Mouse (Mus musculus): ENCODE results near the gene Zfp341. TPM values are rescaled to one million over a fixed set of nuclear protein-coding genes. Genes with fewer than 3 reads are reported as not detected.

Zfp341 gene
- polyA plus RNA-seq, 1 experiment from 2014 or later: 1.1 TPM

- Histone ChIP-seq H3K27ac (replicated peaks) (no peak overlapping the region), H3K4me3 (no peak overlapping the region), H3K27me3 (replicated peaks; ENCODE audit: low read depth, poor library complexity, severe bottlenecking) (no peaks in the 10 kb centered on the region), H3K4me1 (no peaks in the 10 kb centered on the region), H3K9me3 (peaks cover 4% of the 10 kb centered on the region; the same call in 1 of the 2 replicates), H3K36me3 (replicated peaks) (peaks cover 38% of the 10 kb centered on the region)
- 78% methylated on average over 5 of the region's 5 CpGs for WGBS
- no peak for DNase-seq (ENCODE audit: low spot score)
These were observed 8.6 kb downstream of the Zfp341 start for GRCm38 (mm10) chr2:154621684-154622083.

GRCm38 (mm10) chr2:154624137-154624536 is 11.0 kb downstream of the Zfp341 start:
- Histone ChIP-seq H3K4me1 (no peaks in the 10 kb centered on the region), H3K9me3 (peaks cover 4% of the 10 kb centered on the region; the same call in 1 of the 2 replicates), H3K4me3 (no peak overlapping the region), H3K36me3 (replicated peaks) (peaks cover 55% of the 10 kb centered on the region), H3K27ac (replicated peaks) (no peak overlapping the region), H3K27me3 (replicated peaks; ENCODE audit: low read depth, poor library complexity, severe bottlenecking) (no peaks in the 10 kb centered on the region)
- DNase-seq (ENCODE audit: low spot score): no peak

GRCm38 (mm10) chr2:154630531-154630930 is 17.4 kb downstream of the Zfp341 start:
- H3K4me1 ChIP-seq: no peaks in the 10 kb centered on the region
- H3K36me3 ChIP-seq (replicated peaks): peaks cover 69% of the 10 kb centered on the region
- H3K27ac ChIP-seq (replicated peaks): no peak overlapping the region
- no peaks in the 10 kb centered on the region for H3K27me3 ChIP-seq (replicated peaks; ENCODE audit: low read depth, poor library complexity, severe bottlenecking)
- 85% methylated on average over 5 of the region's 5 CpGs for WGBS
- no peaks in the 10 kb centered on the region for H3K9me3 ChIP-seq
- no peak overlapping the region for H3K4me3 ChIP-seq
- DNase-seq (ENCODE audit: low spot score): no peak

- no peak overlapping the region for H3K4me3 ChIP-seq
- H3K4me1 ChIP-seq: no peaks in the 10 kb centered on the region
- no peak overlapping the region for H3K27ac ChIP-seq (replicated peaks)
- no peaks in the 10 kb centered on the region for H3K27me3 ChIP-seq (replicated peaks; ENCODE audit: low read depth, poor library complexity, severe bottlenecking)
- WGBS: 91% methylated on average over 16 of the region's 16 CpGs
- peaks cover 73% of the 10 kb centered on the region for H3K36me3 ChIP-seq (replicated peaks)
- no peaks in the 10 kb centered on the region for H3K9me3 ChIP-seq
- no peak for DNase-seq (ENCODE audit: low spot score)
These were observed 19.2 kb downstream of the Zfp341 start for GRCm38 (mm10) chr2:154632203-154632780.

- H3K4me3 ChIP-seq: no peak overlapping the region
- peaks cover 3% of the 10 kb centered on the region; the same call in 1 of the 2 replicates for H3K9me3 ChIP-seq
- 94% methylated on average over 5 of the region's 5 CpGs for WGBS
- no peak for DNase-seq (ENCODE audit: low spot score)
- peaks cover 75% of the 10 kb centered on the region for H3K36me3 ChIP-seq (replicated peaks)
- H3K27ac ChIP-seq (replicated peaks): no peak overlapping the region
- no peaks in the 10 kb centered on the region for H3K4me1 ChIP-seq
- no peaks in the 10 kb centered on the region for H3K27me3 ChIP-seq (replicated peaks; ENCODE audit: low read depth, poor library complexity, severe bottlenecking)
These were observed 20.1 kb downstream of the Zfp341 start for GRCm38 (mm10) chr2:154633039-154633742.

- H3K27me3 ChIP-seq (replicated peaks; ENCODE audit: low read depth, poor library complexity, severe bottlenecking): no peaks in the 10 kb centered on the region
- H3K4me1 ChIP-seq: no peaks in the 10 kb centered on the region
- WGBS: 95% methylated on average over 9 of the region's 9 CpGs
- DNase-seq (ENCODE audit: low spot score): no peak
- H3K9me3 ChIP-seq: peaks cover 7% of the 10 kb centered on the region; the same call in 1 of the 2 replicates
- peaks cover 75% of the 10 kb centered on the region for H3K36me3 ChIP-seq (replicated peaks)
- H3K4me3 ChIP-seq: no peak overlapping the region
- no peak overlapping the region; the same call in 1 of the 2 replicates for H3K27ac ChIP-seq (replicated peaks)
These were observed 21.0 kb downstream of the Zfp341 start for GRCm38 (mm10) chr2:154633876-154634644.

GRCm38 (mm10) chr2:154635826-154636225 is 22.7 kb downstream of the Zfp341 start:
- H3K4me1 ChIP-seq: no peaks in the 10 kb centered on the region
- no peak overlapping the region for H3K27ac ChIP-seq (replicated peaks)
- H3K36me3 ChIP-seq (replicated peaks): peaks cover 69% of the 10 kb centered on the region
- DNase-seq (ENCODE audit: low spot score): no peak
- H3K27me3 ChIP-seq (replicated peaks; ENCODE audit: low read depth, poor library complexity, severe bottlenecking): no peaks in the 10 kb centered on the region
- H3K4me3 ChIP-seq: no peak overlapping the region
- WGBS: 98% methylated on average over 2 of the region's 2 CpGs
- peaks cover 7% of the 10 kb centered on the region; the same call in 1 of the 2 replicates for H3K9me3 ChIP-seq

- H3K27ac ChIP-seq (replicated peaks): no peak overlapping the region
- H3K4me1 ChIP-seq: peaks cover 4% of the 10 kb centered on the region; the same call in 1 of the 2 replicates
- DNase-seq (ENCODE audit: low spot score): no peak
- peaks cover 7% of the 10 kb centered on the region; the same call in 1 of the 2 replicates for H3K9me3 ChIP-seq
- H3K36me3 ChIP-seq (replicated peaks): peaks cover 68% of the 10 kb centered on the region
- H3K4me3 ChIP-seq: no peak overlapping the region
- H3K27me3 ChIP-seq (replicated peaks; ENCODE audit: low read depth, poor library complexity, severe bottlenecking): no peaks in the 10 kb centered on the region
- 94% methylated on average over 3 of the region's 3 CpGs for WGBS
These were observed 25.4 kb downstream of the Zfp341 start for GRCm38 (mm10) chr2:154638521-154638920.

GRCm38 (mm10) chr2:154639115-154639514 is 26.0 kb downstream of the Zfp341 start:
- H3K27ac ChIP-seq (replicated peaks): no peak overlapping the region
- no peak overlapping the region for H3K4me3 ChIP-seq
- DNase-seq (ENCODE audit: low spot score): no peak
- H3K9me3 ChIP-seq: peaks cover 7% of the 10 kb centered on the region; the same call in 1 of the 2 replicates
- H3K27me3 ChIP-seq (replicated peaks; ENCODE audit: low read depth, poor library complexity, severe bottlenecking): no peaks in the 10 kb centered on the region
- WGBS: 91% methylated on average over 4 of the region's 4 CpGs
- H3K4me1 ChIP-seq: peaks cover 4% of the 10 kb centered on the region; the same call in 1 of the 2 replicates
- peaks cover 71% of the 10 kb centered on the region for H3K36me3 ChIP-seq (replicated peaks)

GRCm38 (mm10) chr2:154641176-154641575 is 28.1 kb downstream of the Zfp341 start:
- Histone ChIP-seq H3K27me3 (replicated peaks; ENCODE audit: low read depth, poor library complexity, severe bottlenecking) (no peaks in the 10 kb centered on the region), H3K4me1 (peaks cover 4% of the 10 kb centered on the region; the same call in 1 of the 2 replicates), H3K36me3 (replicated peaks) (peaks cover 66% of the 10 kb centered on the region), H3K9me3 (peaks cover 7% of the 10 kb centered on the region; the same call in 1 of the 2 replicates), H3K27ac (replicated peaks) (no peak overlapping the region), H3K4me3 (no peak overlapping the region)
- no peak for DNase-seq (ENCODE audit: low spot score)
- 86% methylated on average over 8 of the region's 8 CpGs for WGBS

GRCm38 (mm10) chr2:154642005-154642459 is 28.9 kb downstream of the Zfp341 start:
- DNase-seq (ENCODE audit: low spot score): no peak
- no peak overlapping the region for H3K27ac ChIP-seq (replicated peaks)
- no peaks in the 10 kb centered on the region for H3K27me3 ChIP-seq (replicated peaks; ENCODE audit: low read depth, poor library complexity, severe bottlenecking)
- peaks cover 7% of the 10 kb centered on the region; the same call in 1 of the 2 replicates for H3K9me3 ChIP-seq
- H3K4me3 ChIP-seq: no peak overlapping the region
- peaks cover 4% of the 10 kb centered on the region; the same call in 1 of the 2 replicates for H3K4me1 ChIP-seq
- H3K36me3 ChIP-seq (replicated peaks): peaks cover 65% of the 10 kb centered on the region
- WGBS: 95% methylated on average over 9 of the region's 9 CpGs

- Histone ChIP-seq H3K9me3 (peaks cover 7% of the 10 kb centered on the region; the same call in 1 of the 2 replicates), H3K4me1 (peaks cover 4% of the 10 kb centered on the region; the same call in 1 of the 2 replicates), H3K4me3 (no peak overlapping the region), H3K27me3 (replicated peaks; ENCODE audit: low read depth, poor library complexity, severe bottlenecking) (no peaks in the 10 kb centered on the region), H3K27ac (replicated peaks) (no peak overlapping the region), H3K36me3 (replicated peaks) (peaks cover 57% of the 10 kb centered on the region)
- 89% methylated on average over 6 of the region's 6 CpGs for WGBS
- DNase-seq (ENCODE audit: low spot score): no peak
These were observed 29.8 kb downstream of the Zfp341 start for GRCm38 (mm10) chr2:154642712-154643385.

All from embryonic facial prominence, embryonic 10.5 days (tissue).